Mouse (Mus musculus): ENCODE data around the gene Cblc.

DNA sequence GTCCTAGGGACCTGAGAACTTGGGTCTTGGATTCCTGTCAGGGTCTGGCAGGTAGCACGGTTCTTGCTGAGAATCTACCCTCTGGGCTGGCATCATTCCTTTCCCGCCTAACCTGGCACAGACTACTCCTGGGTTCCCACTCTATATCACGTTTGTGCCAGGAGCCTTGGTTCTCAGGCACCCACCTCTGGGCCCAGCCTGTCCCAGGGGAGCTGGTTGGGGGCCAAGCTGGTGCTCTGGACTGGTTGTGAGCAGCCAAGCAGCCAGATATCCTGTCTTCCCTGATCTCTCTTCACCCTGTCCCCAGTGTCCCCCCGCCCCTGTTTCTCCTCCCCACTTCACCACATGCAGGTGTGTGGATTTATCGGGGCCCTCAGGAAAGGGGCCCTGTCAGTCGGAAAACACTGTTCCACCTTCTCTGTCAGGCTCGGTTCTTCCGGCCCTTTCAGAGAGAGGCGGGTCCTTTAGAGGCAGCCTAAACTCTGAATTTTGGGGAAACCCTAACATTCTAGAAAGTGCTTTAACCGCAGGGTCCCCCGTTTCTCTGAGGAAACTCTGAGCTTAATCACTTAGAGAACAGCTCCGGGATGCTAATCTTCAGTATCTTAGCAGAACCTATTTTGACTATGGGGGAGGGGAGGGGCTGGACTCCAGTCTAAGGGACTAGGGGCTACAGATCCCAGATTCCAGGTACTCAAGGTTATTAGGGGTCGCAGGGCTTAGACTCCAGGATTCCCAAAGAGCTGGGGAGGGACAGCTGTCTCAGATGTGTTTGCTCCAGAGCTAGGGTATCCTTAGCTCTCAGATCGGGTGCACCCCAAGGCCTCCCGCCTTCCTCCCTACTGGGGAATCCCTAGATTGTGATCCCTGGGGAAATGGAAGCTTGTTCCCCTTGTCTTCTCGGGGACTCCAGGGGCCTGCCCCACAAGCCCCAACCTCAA lies 26.9 kb downstream of the Cblc start:
- TF ChIP-seq CTCF (IDR thresholded peaks at IDR 0.05; ENCODE audit: low read depth, low read length) (no peak), POLR2A (IDR thresholded peaks at IDR 0.05; ENCODE audit: extremely low read depth, insufficient read depth, low read length) (no peak)
